Mouse (Mus musculus): Measurements from ENCODE around the gene Cxcl10. TPM values are rescaled to one million over a fixed set of nuclear protein-coding genes. Genes with fewer than 3 reads are reported as not detected.
A peak's percentile ranks its signal among the peaks of the same experiment; 100 is the strongest.

Gene Cxcl10
- polyA plus RNA-seq, 1 experiment, result 7.0 TPM

- no peak for DNase-seq (ENCODE audit: low spot score)
These were observed 26.9 kb downstream of the Cxcl10 start for GRCm38 (mm10) chr5:92321631-92322400.

- DNase-seq (ENCODE audit: low spot score), result no peak
These were observed 30.1 kb downstream of the Cxcl10 start for GRCm38 (mm10) chr5:92318596-92318995.

GRCm38 (mm10) chr5:92318119-92318518 lies 30.6 kb downstream of the Cxcl10 start:
- no peak for DNase-seq (ENCODE audit: low spot score)

- DNase-seq (ENCODE audit: low spot score), result no peak
These were observed 34.9 kb downstream of the Cxcl10 start for GRCm38 (mm10) chr5:92313776-92314175.

- peak; percentile 48 for DNase-seq (ENCODE audit: low spot score)
These were observed 36.5 kb downstream of the Cxcl10 start for GRCm38 (mm10) chr5:92312046-92312715.

GRCm38 (mm10) chr5:92309681-92310511 lies 38.8 kb downstream of the Cxcl10 start, which contains the start of gene Sdad1:
Sdad1 (minus strand) TSS chr5:92310479.
- DNase-seq (ENCODE audit: low spot score), result peak; percentile 80

DNA sequence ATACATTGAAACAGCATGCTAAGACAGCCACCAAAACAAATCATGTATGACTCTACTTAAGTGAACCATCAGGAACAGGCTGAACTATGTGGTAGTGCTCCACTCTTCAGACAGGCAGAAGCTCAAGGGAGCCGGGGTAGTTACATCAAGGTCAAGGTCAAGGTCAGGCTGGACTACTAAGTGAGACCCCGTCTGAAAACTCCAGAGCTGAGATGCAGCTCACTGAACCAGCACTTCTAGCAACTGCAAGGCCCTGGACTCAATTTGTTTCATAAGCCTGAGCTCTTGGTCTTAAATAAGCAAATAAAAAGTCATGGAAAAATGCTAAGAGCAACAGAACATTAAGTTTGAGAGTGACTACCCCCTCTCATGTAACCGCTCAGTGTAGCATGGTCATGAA lies 44.4 kb downstream of the Cxcl10 start:
- no peak for DNase-seq (ENCODE audit: low spot score)

DNA sequence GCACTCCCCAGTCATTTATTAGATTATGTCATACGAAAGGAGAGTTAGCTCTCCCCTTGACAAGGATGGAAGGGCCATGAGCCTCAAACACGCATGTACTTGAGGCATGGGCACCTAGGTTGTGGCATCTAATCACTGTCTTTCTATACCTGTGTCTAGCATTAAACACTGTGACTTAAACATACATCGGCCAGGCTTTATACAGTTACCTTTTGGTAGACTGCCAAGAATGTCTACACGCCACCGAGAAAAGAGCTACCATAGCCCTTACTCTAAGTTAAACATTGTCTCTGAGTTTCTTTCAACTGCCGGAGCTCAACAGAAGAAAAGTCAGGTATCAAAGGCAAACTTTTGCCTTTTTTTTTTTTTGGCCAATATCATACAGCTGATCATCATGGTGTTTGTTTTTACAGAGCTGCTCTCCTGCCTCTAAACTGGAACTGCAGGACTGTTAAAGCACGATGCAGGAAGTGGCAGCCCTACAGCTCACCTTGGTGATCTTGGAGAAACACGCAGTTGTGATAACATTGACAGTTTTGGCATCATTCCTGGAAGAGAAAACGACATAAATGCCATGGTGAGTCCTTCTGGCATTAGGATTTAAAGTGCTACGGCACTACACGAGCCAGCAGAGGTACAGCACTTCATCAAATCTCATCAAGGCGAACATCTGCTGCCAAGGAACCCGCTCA lies 46.4 kb downstream of the Cxcl10 start:
- no peak for DNase-seq (ENCODE audit: low spot score)

Other genes with a start within 250 kb of the Cxcl10 start
- gene Uso1, start 211.0 kb downstream of the Cxcl10 start, polyA plus RNA-seq (2012; rRNA removed), result 49.4 and 53.4 TPM in 2 replicates
- gene U90926, start 133.5 kb downstream of the Cxcl10 start, polyA plus RNA-seq (2012; rRNA removed), result not detected in 2 replicates
- 0.63 and 0.69 TPM in 2 replicates for gene Ppef2, start 92.6 kb downstream of the Cxcl10 start, polyA plus RNA-seq (2012; rRNA removed)
- 34.3 and 37.5 TPM in 2 replicates for gene Naaa, start 70.7 kb downstream of the Cxcl10 start, polyA plus RNA-seq (2012; rRNA removed)
- gene Sdad1, start 38.4 kb downstream of the Cxcl10 start, polyA plus RNA-seq (2012; rRNA removed), result 12.3 and 13.6 TPM in 2 replicates
- gene Cxcl9, start 20.8 kb downstream of the Cxcl10 start, polyA plus RNA-seq (2012; rRNA removed), result 7.3 and 8.8 TPM in 2 replicates
- gene Art3, start 17.1 kb downstream of the Cxcl10 start, polyA plus RNA-seq (2012; rRNA removed), result 839 and 925 TPM in 2 replicates
- 21.1 and 25.9 TPM in 2 replicates for gene Nup54, start 86.3 kb upstream of the Cxcl10 start, polyA plus RNA-seq (2012; rRNA removed)
- gene Scarb2, start 157.9 kb upstream of the Cxcl10 start, polyA plus RNA-seq (2012; rRNA removed), result 84.3 and 96.2 TPM in 2 replicates
- gene Fam47e, start 206.2 kb upstream of the Cxcl10 start, polyA plus RNA-seq (2012; rRNA removed), result 0.86 and 1.0 TPM in 2 replicates

Measured in urinary bladder, adult 2 months (tissue).